Mouse (Mus musculus): Measurements from ENCODE around the gene 4931422A03Rik. TPM values are rescaled to one million over a fixed set of nuclear protein-coding genes. Genes with fewer than 3 reads are reported as not detected.

Gene 4931422A03Rik
- total RNA-seq, 2 experiments from 2014 or later, result 0.96 TPM; not detected in 1

- no peak for DNase-seq (ENCODE audit: low spot score in 2 of 2)
These were observed 90.5 kb downstream of the 4931422A03Rik start for GRCm38 (mm10) chr2:103937670-103938069.

- no peak for DNase-seq (ENCODE audit: low spot score in 2 of 2)
These were observed 91.5 kb downstream of the 4931422A03Rik start for GRCm38 (mm10) chr2:103936666-103937065.

GRCm38 (mm10) chr2:103935691-103936435 lies 92.3 kb downstream of the 4931422A03Rik start:
- no peak for DNase-seq (ENCODE audit: low spot score in 2 of 2)

GRCm38 (mm10) chr2:103934670-103935069 lies 93.5 kb downstream of the 4931422A03Rik start:
- no peak for DNase-seq (ENCODE audit: low spot score in 2 of 2)

- no peak for DNase-seq (ENCODE audit: low spot score in 2 of 2)
These were observed 93.9 kb downstream of the 4931422A03Rik start for GRCm38 (mm10) chr2:103934270-103934669.

GRCm38 (mm10) chr2:103932480-103932879 lies 95.7 kb downstream of the 4931422A03Rik start:
- DNase-seq (ENCODE audit: low spot score in 2 of 2), result no peak

GRCm38 (mm10) chr2:103932025-103932424 lies 96.1 kb downstream of the 4931422A03Rik start:
- no peak for DNase-seq (ENCODE audit: low spot score in 2 of 2)

GRCm38 (mm10) chr2:103931511-103931911 lies 96.7 kb downstream of the 4931422A03Rik start:
- no peak for DNase-seq (ENCODE audit: low spot score in 2 of 2)

- no peak for DNase-seq (ENCODE audit: low spot score in 2 of 2)
These were observed 97.7 kb downstream of the 4931422A03Rik start for GRCm38 (mm10) chr2:103930306-103931019.

GRCm38 (mm10) chr2:103927610-103928145 lies 100.5 kb downstream of the 4931422A03Rik start:
- no peak for DNase-seq (ENCODE audit: low spot score in 2 of 2)

- DNase-seq (ENCODE audit: low spot score in 2 of 2), result no peak
These were observed 101.5 kb downstream of the 4931422A03Rik start for GRCm38 (mm10) chr2:103926586-103927113.

GRCm38 (mm10) chr2:103919488-103919887 lies 108.7 kb downstream of the 4931422A03Rik start:
- DNase-seq (ENCODE audit: low spot score in 2 of 2), result no peak

- DNase-seq (ENCODE audit: low spot score in 2 of 2), result no peak
These were observed 109.8 kb downstream of the 4931422A03Rik start for GRCm38 (mm10) chr2:103918375-103918774.

GRCm38 (mm10) chr2:103917375-103917774 lies 110.8 kb downstream of the 4931422A03Rik start:
- DNase-seq (ENCODE audit: low spot score in 2 of 2), result no peak

Other genes starting within 250 kb of the 4931422A03Rik start
- gene Caprin1, start 230.7 kb downstream of the 4931422A03Rik start, total RNA-seq (2021), result 100 to 1,000 TPM; 486 to 527 TPM
- 10 to 100 TPM; 40.0 to 41.3 TPM for gene Lmo2, start 70.4 kb downstream of the 4931422A03Rik start, total RNA-seq (2021)
- gene Fbxo3, start 640 bp downstream of the 4931422A03Rik start, total RNA-seq (2021), result 10 to 100 TPM; 79.7 to 80.7 TPM
- under 1 TPM; 0.22 to 0.31 TPM for gene Gm10912, start 37.5 kb upstream of the 4931422A03Rik start, total RNA-seq (2021)
- gene Gm10799, start 40.2 kb upstream of the 4931422A03Rik start, total RNA-seq (2021), result not detected
- gene Cd59b, start 41.5 kb upstream of the 4931422A03Rik start, total RNA-seq (2021), result 1 to 10 TPM; 1.9 to 3.1 TPM
- 10 to 100 TPM; 26.6 to 28.4 TPM for gene Cd59a, start 67.4 kb upstream of the 4931422A03Rik start, total RNA-seq (2021)
- gene A930018P22Rik, start 94.4 kb upstream of the 4931422A03Rik start, total RNA-seq (2021), result 1 to 10 TPM in 1 of 2 experiments, under 1 TPM in 1; 0.76 to 1.2 TPM

All from adrenal gland, postnatal 4 days (tissue).